Mouse (Mus musculus) kidney, postnatal 25 days (tissue): Measurements from ENCODE around the gene Kcnq5.
"Not testable (repeated sequence)": the region's sequence is repeated elsewhere in the genome, so short reads cannot be mapped to it uniquely, and the experiment has no call there.

Experiments used
- DNase-seq, 2 experiments: peaks; one replicate each; pipeline ENCODE4 v3.0.0; 2021; ENCODE audit warnings: mixed read lengths in 2 of 2

Gene Kcnq5

GRCm38 (mm10) chr1:21466431-21466830 is 495.3 kb downstream of the Kcnq5 start:
- DNase-seq = no peak

- DNase-seq = peak; percentile 61 to 74
Observed at GRCm38 (mm10) chr1:21460941-21461689, 500.6 kb downstream of the Kcnq5 start.

- DNase-seq = no peak
Observed at GRCm38 (mm10) chr1:21458581-21458980, 503.2 kb downstream of the Kcnq5 start.

GRCm38 (mm10) chr1:21455971-21456370 is 505.8 kb downstream of the Kcnq5 start:
- DNase-seq = no peak

GRCm38 (mm10) chr1:21448227-21448626 is 513.5 kb downstream of the Kcnq5 start:
- peak in 1 of 2 experiments; percentile 9 for DNase-seq

- DNase-seq = no peak
Observed at GRCm38 (mm10) chr1:21436753-21437152, 525.0 kb downstream of the Kcnq5 start.

GRCm38 (mm10) chr1:21434853-21435252 is 526.9 kb downstream of the Kcnq5 start:
- no peak for DNase-seq

- DNase-seq = no peak
Observed at GRCm38 (mm10) chr1:21431666-21432065, 530.1 kb downstream of the Kcnq5 start.

GRCm38 (mm10) chr1:21428079-21428478 is 533.7 kb downstream of the Kcnq5 start:
- no peak for DNase-seq

GRCm38 (mm10) chr1:21425654-21426053 is 536.1 kb downstream of the Kcnq5 start:
- no peak for DNase-seq

- peak in 1 of 2 experiments; percentile 36 for DNase-seq
Observed at GRCm38 (mm10) chr1:21419370-21419769, 542.4 kb downstream of the Kcnq5 start.

GRCm38 (mm10) chr1:21412197-21412555 is 549.6 kb downstream of the Kcnq5 start:
- DNase-seq = no peak

- DNase-seq = peak; percentile 31 to 36
Observed at GRCm38 (mm10) chr1:21411331-21412196, 550.2 kb downstream of the Kcnq5 start.

GRCm38 (mm10) chr1:21407266-21407665 is 554.5 kb downstream of the Kcnq5 start:
- no peak for DNase-seq

- no peak for DNase-seq
Observed at GRCm38 (mm10) chr1:21402804-21403203, 558.9 kb downstream of the Kcnq5 start.

GRCm38 (mm10) chr1:21391138-21391671 is 570.5 kb downstream of the Kcnq5 start:
- no peak for DNase-seq

GRCm38 (mm10) chr1:21383256-21383655 is 578.5 kb downstream of the Kcnq5 start, which contains the start of gene Khdc1b:
Gene Khdc1b, plus strand, starts transcription at chr1:21383556.
- no peak for DNase-seq

GRCm38 (mm10) chr1:21368031-21368430 is 593.7 kb downstream of the Kcnq5 start, which contains the start of gene Khdc1c:
Gene Khdc1c, plus strand, starts transcription at chr1:21368331.
- DNase-seq = not testable (repeated sequence)

GRCm38 (mm10) chr1:21349341-21349740 is 612.4 kb downstream of the Kcnq5 start, which contains the start of gene Khdc1a:
Gene Khdc1a, plus strand, starts transcription at chr1:21349641.
- no peak for DNase-seq
